Mouse (Mus musculus): Measurements from ENCODE around the gene Fam129a. TPM values are rescaled to one million over a fixed set of nuclear protein-coding genes. Genes with fewer than 3 reads are reported as not detected.

The Fam129a gene
- polyA plus RNA-seq, 1 experiment from 2014 or later: 1.9 TPM

DNA sequence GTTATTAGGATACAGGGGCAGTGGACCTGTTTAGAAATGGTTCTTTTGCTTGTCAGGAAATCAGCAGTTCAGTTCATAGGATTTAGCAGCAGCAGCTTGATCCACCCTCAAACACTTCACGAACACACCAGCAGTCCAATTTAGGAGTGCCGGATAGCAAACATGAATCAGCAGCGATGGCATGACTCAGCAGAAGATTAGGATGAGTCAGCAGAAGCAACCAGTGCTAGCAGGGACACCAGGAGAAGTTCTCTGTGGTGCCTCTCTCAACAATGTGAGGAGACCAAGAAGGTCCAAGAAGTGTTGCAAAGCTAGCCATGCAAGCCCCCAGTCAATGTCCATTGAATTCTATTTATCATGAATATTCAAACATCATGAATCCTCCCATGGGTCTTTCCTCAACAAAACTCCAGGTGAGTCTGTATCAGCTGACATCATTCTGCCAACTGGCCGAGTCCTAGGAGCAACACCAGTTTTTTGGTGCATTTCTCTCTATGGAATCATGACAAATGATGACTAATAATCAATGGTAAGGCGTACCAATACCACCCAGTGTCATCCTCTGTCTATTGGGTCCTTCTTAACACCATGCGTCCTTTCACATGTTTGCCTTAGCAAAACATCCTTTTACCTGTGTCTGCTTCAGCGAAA is 45.7 kb downstream of the Fam129a start:
- Histone ChIP-seq H3K4me3 (ENCODE audit: low read depth, low read length) (no peak overlapping the region), H3K27ac (ENCODE audit: low read depth, low read length) (no peak overlapping the region), H3K4me1 (ENCODE audit: control insufficient read depth, insufficient read depth, low read length) (no peaks in the 10 kb centered on the region), H3K4me2 (ENCODE audit: low read depth) (no peak overlapping the region), H3K27me3 (ENCODE audit: control insufficient read depth, insufficient read depth, low read length) (no peaks in the 10 kb centered on the region), H3K9me3 (ENCODE audit: control insufficient read depth, low read length) (no peaks in the 10 kb centered on the region), H3K9ac (ENCODE audit: low read length) (no peak overlapping the region), H3K36me3 (ENCODE audit: control insufficient read depth, insufficient read depth, low read length) (no peaks in the 10 kb centered on the region)
- ATAC-seq (ENCODE audit: insufficient read depth, low FRiP score, low TSS enrichment) (no peak), DNase-seq (ENCODE audit: low spot score) (no peak)
- 90% methylated on average over 7 of the region's 7 CpGs for WGBS

DNA sequence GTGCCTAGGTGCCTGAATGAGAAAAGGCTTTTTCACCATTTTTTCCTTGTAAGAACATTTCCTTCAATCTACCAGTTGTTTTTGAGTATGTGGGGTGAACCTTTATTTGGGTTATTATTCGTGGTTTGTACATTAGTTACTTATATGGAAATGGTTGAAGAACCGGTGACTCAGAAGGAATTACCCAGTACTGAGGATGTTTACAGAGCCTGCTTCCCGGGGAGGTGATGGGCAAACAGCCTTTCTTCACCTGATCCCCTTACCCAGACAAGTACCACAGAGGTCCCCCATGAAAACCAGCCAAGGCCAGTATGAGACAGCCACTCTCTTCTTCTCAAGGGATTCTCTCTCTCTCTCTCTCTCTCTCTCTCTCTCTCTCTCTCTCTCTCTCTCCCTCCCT is 47.3 kb downstream of the Fam129a start:
- no peak overlapping the region for H3K27ac ChIP-seq (ENCODE audit: low read depth, low read length)
- WGBS: 73% methylated on average over 3 of the region's 3 CpGs
- no peak for DNase-seq (ENCODE audit: low spot score)
- no peaks in the 10 kb centered on the region for H3K36me3 ChIP-seq (ENCODE audit: control insufficient read depth, insufficient read depth, low read length)
- no peak overlapping the region for H3K4me2 ChIP-seq (ENCODE audit: low read depth)
- no peaks in the 10 kb centered on the region for H3K4me1 ChIP-seq (ENCODE audit: control insufficient read depth, insufficient read depth, low read length)
- no peak for ATAC-seq (ENCODE audit: insufficient read depth, low FRiP score, low TSS enrichment)
- H3K27me3 ChIP-seq (ENCODE audit: control insufficient read depth, insufficient read depth, low read length): no peaks in the 10 kb centered on the region
- H3K9ac ChIP-seq (ENCODE audit: low read length): no peak overlapping the region
- H3K4me3 ChIP-seq (ENCODE audit: low read depth, low read length): no peak overlapping the region
- no peaks in the 10 kb centered on the region for H3K9me3 ChIP-seq (ENCODE audit: control insufficient read depth, low read length)

DNA sequence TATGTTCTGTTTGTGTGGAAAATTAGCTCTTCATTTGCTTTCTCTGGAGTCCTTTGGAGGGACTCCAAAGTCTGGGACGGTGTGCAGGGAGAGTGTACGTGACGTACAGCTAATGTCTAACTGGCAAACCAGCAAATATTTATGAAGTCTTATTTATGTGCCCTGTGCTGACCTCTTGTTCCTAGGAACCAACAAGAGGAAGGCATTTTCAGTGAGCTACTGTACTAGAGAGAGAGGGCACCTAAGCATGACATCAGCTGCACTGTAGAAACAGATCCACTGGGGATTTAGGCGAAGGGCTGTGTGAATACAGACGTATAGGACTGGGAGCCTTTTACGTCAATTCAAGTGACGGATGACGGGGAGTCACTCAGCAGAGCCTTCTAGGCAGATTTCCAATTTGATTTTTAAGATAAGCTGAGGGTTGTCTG is 48.3 kb downstream of the Fam129a start:
- Histone ChIP-seq H3K4me3 (ENCODE audit: low read depth, low read length) (no peak overlapping the region), H3K27ac (ENCODE audit: low read depth, low read length) (no peak overlapping the region), H3K9me3 (ENCODE audit: control insufficient read depth, low read length) (no peaks in the 10 kb centered on the region), H3K4me1 (ENCODE audit: control insufficient read depth, insufficient read depth, low read length) (no peaks in the 10 kb centered on the region), H3K36me3 (ENCODE audit: control insufficient read depth, insufficient read depth, low read length) (no peaks in the 10 kb centered on the region), H3K27me3 (ENCODE audit: control insufficient read depth, insufficient read depth, low read length) (no peaks in the 10 kb centered on the region), H3K4me2 (ENCODE audit: low read depth) (no peak overlapping the region), H3K9ac (ENCODE audit: low read length) (no peak overlapping the region)
- 74% methylated on average over 8 of the region's 8 CpGs for WGBS
- DNase-seq (ENCODE audit: low spot score): no peak
- ATAC-seq (ENCODE audit: insufficient read depth, low FRiP score, low TSS enrichment): no peak

DNA sequence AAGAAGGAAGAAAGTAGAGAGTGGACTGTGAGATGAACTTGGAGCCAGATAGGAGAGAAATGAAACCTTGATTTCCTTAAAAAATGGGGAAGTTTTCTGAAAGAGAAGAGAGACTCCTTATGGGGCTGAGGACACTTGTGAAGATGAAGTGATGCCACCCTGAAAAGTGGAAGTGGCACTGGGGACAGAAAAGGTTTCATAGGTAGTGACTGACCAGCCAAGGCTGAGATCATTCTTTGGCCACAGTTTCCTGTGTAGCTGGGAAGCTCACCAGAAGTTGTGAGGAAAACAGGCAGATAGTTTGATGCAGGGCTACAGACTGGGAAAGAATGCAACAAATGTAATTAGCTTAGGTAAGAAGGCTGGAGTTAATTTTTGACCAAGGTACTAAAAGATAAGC is 49.7 kb downstream of the Fam129a start:
- H3K4me3 ChIP-seq (ENCODE audit: low read depth, low read length): no peak overlapping the region
- no peaks in the 10 kb centered on the region for H3K36me3 ChIP-seq (ENCODE audit: control insufficient read depth, insufficient read depth, low read length)
- no peaks in the 10 kb centered on the region for H3K4me1 ChIP-seq (ENCODE audit: control insufficient read depth, insufficient read depth, low read length)
- no peak overlapping the region for H3K27ac ChIP-seq (ENCODE audit: low read depth, low read length)
- no peak overlapping the region for H3K9ac ChIP-seq (ENCODE audit: low read length)
- H3K9me3 ChIP-seq (ENCODE audit: control insufficient read depth, low read length): no peaks in the 10 kb centered on the region
- ATAC-seq (ENCODE audit: insufficient read depth, low FRiP score, low TSS enrichment): no peak
- H3K4me2 ChIP-seq (ENCODE audit: low read depth): no peak overlapping the region
- DNase-seq (ENCODE audit: low spot score): no peak
- H3K27me3 ChIP-seq (ENCODE audit: control insufficient read depth, insufficient read depth, low read length): no peaks in the 10 kb centered on the region

DNA sequence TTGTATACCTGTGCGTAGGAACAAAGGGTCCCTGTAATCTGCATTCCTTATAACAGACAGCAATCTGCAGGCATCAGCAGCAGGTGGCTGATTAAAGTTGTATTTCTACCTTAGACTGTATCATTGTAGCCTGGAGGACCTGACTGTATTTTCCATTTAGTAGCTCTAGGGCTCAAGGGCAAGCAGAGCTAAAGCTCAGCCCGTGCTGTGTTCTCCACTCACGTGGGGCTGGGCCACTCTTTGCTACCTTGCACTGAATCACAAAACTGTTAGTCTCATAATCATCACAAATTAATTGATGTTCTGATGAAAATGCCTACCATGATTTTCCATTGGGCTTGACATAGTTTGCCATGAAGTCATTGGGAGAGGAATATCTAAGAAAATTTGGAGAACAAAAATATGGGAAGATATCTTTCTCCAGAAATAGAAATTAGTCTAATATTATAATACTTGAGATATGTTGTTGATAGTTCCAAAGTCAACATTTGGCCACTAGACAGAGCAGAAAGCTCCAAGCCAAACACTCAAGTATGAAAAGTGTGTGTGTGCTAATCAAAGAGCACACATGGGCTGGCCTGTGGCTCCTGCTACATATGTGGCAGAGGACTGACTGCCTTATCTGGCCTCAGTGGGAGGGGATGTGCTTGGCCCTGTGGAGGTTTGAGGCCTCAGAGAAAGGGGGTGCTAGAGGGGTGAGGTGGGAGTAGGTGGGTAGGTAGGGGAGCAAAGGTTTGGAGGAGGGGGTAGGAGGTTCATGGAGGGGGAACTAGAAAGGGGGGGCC is 53.6 kb downstream of the Fam129a start:
- Histone ChIP-seq H3K9me3 (ENCODE audit: control insufficient read depth, low read length) (no peaks in the 10 kb centered on the region), H3K4me1 (ENCODE audit: control insufficient read depth, insufficient read depth, low read length) (no peaks in the 10 kb centered on the region), H3K9ac (ENCODE audit: low read length) (no peak overlapping the region), H3K27ac (ENCODE audit: low read depth, low read length) (no peak overlapping the region), H3K4me3 (ENCODE audit: low read depth, low read length) (no peak overlapping the region), H3K27me3 (ENCODE audit: control insufficient read depth, insufficient read depth, low read length) (no peaks in the 10 kb centered on the region), H3K4me2 (ENCODE audit: low read depth) (no peak overlapping the region), H3K36me3 (ENCODE audit: control insufficient read depth, insufficient read depth, low read length) (no peaks in the 10 kb centered on the region)
- DNase-seq (ENCODE audit: low spot score) (no peak), ATAC-seq (ENCODE audit: insufficient read depth, low FRiP score, low TSS enrichment) (no peak)
- WGBS: 82% methylated on average over 3 of the region's 3 CpGs

DNA sequence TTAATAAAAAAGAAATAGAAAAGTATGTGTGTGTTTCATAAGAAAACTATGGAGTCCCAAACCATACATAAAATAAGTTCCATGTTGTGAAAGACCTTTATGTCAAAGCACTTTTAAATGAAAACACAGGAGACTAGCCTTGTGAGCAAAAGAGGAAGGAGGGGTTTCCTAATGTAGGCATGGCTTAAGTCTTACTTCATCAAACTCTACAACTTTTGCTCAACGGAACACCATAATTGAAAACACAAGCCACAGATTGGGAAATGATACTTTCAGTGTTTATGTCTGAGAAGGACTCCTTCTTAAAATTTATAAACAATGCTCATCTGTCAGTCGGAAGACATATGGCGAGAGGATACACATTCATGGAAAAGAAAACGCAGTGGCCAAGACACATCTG is 54.3 kb downstream of the Fam129a start:
- Histone ChIP-seq H3K4me1 (ENCODE audit: control insufficient read depth, insufficient read depth, low read length) (no peaks in the 10 kb centered on the region), H3K36me3 (ENCODE audit: control insufficient read depth, insufficient read depth, low read length) (no peaks in the 10 kb centered on the region), H3K4me2 (ENCODE audit: low read depth) (no peak overlapping the region), H3K27me3 (ENCODE audit: control insufficient read depth, insufficient read depth, low read length) (no peaks in the 10 kb centered on the region), H3K27ac (ENCODE audit: low read depth, low read length) (no peak overlapping the region), H3K9me3 (ENCODE audit: control insufficient read depth, low read length) (no peaks in the 10 kb centered on the region), H3K4me3 (ENCODE audit: low read depth, low read length) (no peak overlapping the region), H3K9ac (ENCODE audit: low read length) (no peak overlapping the region)
- ATAC-seq (ENCODE audit: insufficient read depth, low FRiP score, low TSS enrichment) (no peak), DNase-seq (ENCODE audit: low spot score) (no peak)
- WGBS: 88% methylated on average over 4 of the region's 4 CpGs

DNA sequence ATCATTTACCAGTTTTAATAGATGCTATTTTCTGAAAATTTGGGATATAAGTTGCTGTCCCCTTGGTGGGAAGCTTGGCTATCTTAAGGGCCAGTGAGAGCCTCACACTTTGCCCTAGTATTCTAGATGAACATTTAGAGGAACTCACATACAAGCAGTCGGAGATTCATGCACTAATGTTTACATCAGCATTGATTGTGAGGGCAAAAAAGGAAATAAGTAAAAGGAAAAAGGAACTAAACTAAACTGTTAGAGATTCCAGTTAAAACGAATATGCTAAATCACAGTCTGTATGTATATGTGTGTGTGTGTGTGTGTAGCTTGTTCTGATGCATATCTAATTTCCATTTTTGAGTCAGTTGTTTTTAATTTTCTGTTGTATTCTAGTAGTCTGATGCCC is 54.7 kb downstream of the Fam129a start:
- WGBS: 92% methylated on average over 2 of the region's 2 CpGs
- ATAC-seq (ENCODE audit: insufficient read depth, low FRiP score, low TSS enrichment) (no peak), DNase-seq (ENCODE audit: low spot score) (no peak)
- H3K4me3 ChIP-seq (ENCODE audit: low read depth, low read length): no peak overlapping the region
- no peak overlapping the region for H3K27ac ChIP-seq (ENCODE audit: low read depth, low read length)
- no peak overlapping the region for H3K9ac ChIP-seq (ENCODE audit: low read length)
- H3K36me3 ChIP-seq (ENCODE audit: control insufficient read depth, insufficient read depth, low read length): no peaks in the 10 kb centered on the region
- no peaks in the 10 kb centered on the region for H3K4me1 ChIP-seq (ENCODE audit: control insufficient read depth, insufficient read depth, low read length)
- H3K9me3 ChIP-seq (ENCODE audit: control insufficient read depth, low read length): no peaks in the 10 kb centered on the region
- no peak overlapping the region for H3K4me2 ChIP-seq (ENCODE audit: low read depth)
- no peaks in the 10 kb centered on the region for H3K27me3 ChIP-seq (ENCODE audit: control insufficient read depth, insufficient read depth, low read length)

DNA sequence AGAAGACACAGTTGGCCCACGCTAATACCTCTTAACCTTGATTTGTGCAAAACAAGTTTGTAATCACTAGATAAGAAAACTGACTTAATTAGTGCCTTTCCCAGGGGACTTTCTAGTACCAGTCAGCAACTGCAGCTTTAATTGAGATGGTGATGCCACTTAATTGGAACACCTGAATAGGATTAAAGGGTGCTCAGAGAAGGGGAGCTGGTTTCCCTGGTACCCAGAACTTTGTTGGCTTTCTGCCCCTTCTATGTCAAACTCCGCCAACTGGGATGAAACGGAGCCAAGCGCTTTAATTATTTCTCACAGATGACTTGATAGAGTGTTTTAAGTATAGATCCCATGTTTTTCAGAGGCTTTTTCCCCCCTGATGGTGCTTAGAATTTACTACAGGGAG is 55.6 kb downstream of the Fam129a start:
- no peak overlapping the region for H3K4me3 ChIP-seq (ENCODE audit: low read depth, low read length)
- no peak overlapping the region for H3K27ac ChIP-seq (ENCODE audit: low read depth, low read length)
- ATAC-seq (ENCODE audit: insufficient read depth, low FRiP score, low TSS enrichment): no peak
- no peak for DNase-seq (ENCODE audit: low spot score)
- no peaks in the 10 kb centered on the region for H3K4me1 ChIP-seq (ENCODE audit: control insufficient read depth, insufficient read depth, low read length)
- no peaks in the 10 kb centered on the region for H3K27me3 ChIP-seq (ENCODE audit: control insufficient read depth, insufficient read depth, low read length)
- H3K4me2 ChIP-seq (ENCODE audit: low read depth): no peak overlapping the region
- no peaks in the 10 kb centered on the region for H3K36me3 ChIP-seq (ENCODE audit: control insufficient read depth, insufficient read depth, low read length)
- 87% methylated on average over 4 of the region's 4 CpGs for WGBS
- no peak overlapping the region for H3K9ac ChIP-seq (ENCODE audit: low read length)
- no peaks in the 10 kb centered on the region for H3K9me3 ChIP-seq (ENCODE audit: control insufficient read depth, low read length)

DNA sequence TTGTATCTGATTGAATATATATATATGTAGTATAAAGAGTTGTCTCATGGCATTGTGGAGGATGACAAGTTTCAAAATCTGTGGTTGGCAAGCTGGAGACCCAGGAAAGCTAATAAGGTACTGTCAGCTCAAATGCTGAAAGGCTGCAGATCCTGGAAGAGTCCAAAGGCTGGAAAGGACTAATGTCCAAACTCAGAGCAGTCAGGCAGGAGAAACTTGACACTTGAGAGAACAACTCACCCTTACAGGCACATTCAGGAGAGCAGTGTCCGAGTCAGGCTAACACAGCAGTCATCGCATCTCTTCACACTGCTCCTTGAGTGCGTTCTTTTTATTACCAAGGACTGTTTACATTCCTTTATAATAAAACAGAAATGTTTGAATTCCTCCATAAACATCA is 56.2 kb downstream of the Fam129a start:
- Histone ChIP-seq H3K27me3 (ENCODE audit: control insufficient read depth, insufficient read depth, low read length) (no peaks in the 10 kb centered on the region), H3K4me3 (ENCODE audit: low read depth, low read length) (no peak overlapping the region), H3K9me3 (ENCODE audit: control insufficient read depth, low read length) (no peaks in the 10 kb centered on the region), H3K9ac (ENCODE audit: low read length) (no peak overlapping the region), H3K4me2 (ENCODE audit: low read depth) (no peak overlapping the region), H3K36me3 (ENCODE audit: control insufficient read depth, insufficient read depth, low read length) (no peaks in the 10 kb centered on the region), H3K4me1 (ENCODE audit: control insufficient read depth, insufficient read depth, low read length) (no peaks in the 10 kb centered on the region), H3K27ac (ENCODE audit: low read depth, low read length) (no peak overlapping the region)
- DNase-seq (ENCODE audit: low spot score) (no peak), ATAC-seq (ENCODE audit: insufficient read depth, low FRiP score, low TSS enrichment) (no peak)
- WGBS: 75% methylated on average over 3 of the region's 3 CpGs

All from neural tube, embryonic 11.5 days (tissue).